Mouse (Mus musculus): ENCODE data around the gene Zfp260.
"Not testable (repeated sequence)": the region's sequence is repeated elsewhere in the genome, so short reads cannot be mapped to it uniquely, and the experiment has no call there.

Zfp260 gene

DNA sequence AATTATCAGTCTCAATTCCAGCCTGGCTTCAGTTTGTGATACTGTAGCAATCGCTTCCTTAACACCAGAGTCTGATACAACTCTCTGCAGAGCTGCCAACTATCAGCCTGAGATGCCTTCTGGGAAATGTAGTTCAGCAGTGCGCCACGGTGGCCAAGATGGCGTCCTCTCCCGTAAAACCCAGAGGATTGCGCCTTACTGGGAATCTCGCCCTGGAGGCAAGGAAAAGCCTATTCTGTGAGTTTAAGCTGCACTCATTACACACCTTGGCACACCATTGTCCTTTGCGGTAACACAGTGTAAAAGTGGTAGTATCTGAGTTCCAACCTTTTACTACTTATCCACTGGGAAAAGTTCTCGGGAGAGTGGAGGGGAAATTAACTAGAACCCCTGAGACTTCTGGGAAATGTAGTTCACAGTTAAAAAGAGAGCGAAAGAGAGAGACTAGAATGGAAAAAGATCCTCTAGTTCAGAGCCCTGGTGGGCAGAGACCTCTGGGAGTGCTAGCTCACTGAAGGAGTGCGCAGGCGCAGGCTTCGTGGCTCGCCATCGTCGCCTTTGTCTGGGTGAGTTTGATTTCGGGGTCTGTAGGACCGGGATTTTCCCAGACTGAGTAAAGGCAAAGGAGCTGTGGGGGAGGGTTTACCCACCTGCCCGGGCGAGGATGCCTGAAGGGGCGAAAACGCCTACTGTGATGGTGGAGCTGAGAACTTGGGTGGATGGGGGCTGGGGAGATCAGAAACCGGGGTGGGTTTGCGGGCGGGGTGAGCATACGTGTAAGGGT, at the start of gene Zfp260:
Zfp260 (plus strand) TSS at position 132 of the 784 bp plus-strand sequence.
- DNase-seq, result peak; percentile 90 to 92

DNA sequence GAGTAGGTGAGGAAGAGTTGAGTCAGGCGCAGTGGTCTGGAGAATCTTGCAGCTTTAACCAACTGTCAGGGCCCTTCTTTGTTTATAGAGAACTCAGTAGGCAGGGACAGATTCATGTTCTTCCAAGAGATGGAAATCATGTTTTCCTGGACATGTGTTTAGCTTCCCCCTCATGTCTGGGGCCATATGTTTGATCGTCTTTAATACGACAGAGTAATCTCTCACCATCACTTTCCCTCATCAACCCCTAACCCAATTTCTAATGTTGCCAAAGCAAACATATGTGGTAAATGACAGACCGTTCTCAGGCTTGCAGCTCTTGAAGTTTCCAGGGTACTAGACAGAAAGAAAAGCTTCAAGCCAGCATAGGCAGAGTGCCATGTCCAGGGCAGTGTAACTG, 46.5 kb upstream of the Zfp260 start:
- no peak for DNase-seq

DNA sequence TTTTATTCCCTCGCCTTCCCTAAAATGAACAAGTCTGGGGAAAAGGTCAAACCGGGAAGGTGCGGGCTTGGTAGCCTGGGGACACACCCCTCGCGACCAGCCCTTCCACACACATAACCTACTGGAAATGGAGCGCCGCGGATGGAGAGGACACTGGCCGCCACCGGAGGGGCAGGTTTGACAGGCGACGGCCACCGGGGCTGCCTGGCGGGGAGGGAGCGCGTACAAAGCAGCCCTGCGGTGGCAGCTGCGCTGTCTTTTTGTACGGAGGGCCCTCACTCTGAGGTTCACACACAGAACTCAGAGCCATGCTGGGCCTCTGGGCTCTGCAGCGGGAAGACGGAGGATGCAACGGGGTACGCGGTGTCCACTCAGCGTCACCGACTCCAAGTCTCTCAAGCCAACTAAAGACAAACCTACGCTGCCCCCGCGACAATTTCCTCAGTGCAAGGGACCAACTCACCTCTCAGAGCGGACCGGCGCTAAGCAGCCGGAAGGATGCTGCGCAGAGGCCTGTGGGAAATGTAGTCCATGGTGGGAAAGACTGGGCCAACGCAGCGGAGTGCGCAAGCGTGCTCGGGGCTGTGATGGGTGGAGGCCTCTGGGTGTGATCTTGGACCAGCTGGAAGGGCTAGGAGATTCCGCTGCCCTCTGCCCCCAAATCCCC, 43.6 kb upstream of the Zfp260 start, which contains the start of gene Zfp14:
Zfp14 (minus strand) TSS at position 499 of the 667 bp plus-strand sequence.
- peak; percentile 72 to 82 for DNase-seq

GRCm38 (mm10) chr7:30053591-30053990, 41.0 kb upstream of the Zfp260 start:
- no peak for DNase-seq

DNA sequence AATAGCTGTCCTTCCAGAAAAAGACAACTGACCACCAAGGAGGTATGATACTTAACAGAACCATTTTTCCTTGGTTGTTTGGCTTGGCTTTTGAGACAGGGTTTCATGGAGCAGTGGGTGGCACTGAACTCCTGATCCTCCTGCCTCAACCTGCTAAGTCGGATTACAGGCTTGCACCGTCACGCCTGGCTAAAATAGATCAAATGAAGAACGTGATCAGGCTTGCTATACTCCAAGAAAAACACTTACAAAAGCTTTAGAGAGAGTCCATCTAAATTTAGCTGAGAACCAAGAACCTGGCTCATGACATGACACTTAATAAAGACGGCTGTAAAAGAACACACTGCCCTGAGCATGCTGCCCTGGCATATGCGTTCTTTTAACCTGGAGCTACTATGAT, 34.2 kb upstream of the Zfp260 start:
- DNase-seq, result no peak

DNA sequence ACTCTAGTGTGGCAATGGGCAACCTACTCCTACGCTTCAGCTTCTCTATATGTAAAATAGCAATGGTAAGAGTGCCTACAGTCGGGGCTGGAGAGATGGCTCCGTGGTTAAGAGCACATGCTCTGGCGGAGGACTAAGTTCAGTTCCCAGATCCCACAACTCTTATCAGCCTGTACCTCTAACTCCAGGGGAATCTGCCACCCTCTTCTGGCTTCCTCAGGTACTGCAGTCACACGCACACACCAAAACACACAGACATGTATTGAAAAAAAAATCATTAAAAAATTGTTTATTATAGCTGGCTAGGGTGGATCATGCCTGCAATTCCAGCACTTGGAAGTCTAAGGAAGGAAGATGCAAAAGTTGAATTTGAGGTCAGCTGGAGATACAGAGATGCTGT, 32.1 kb upstream of the Zfp260 start:
- DNase-seq, result peak in 1 of 2 experiments; percentile 17

- no peak for DNase-seq
Observed at GRCm38 (mm10) chr7:30064622-30065021, 30.0 kb upstream of the Zfp260 start.

GRCm38 (mm10) chr7:30072146-30073028, 22.2 kb upstream of the Zfp260 start, which contains the start of gene Zfp82:
TSS of gene Zfp82 (minus strand) at chr7:30072900.
- DNase-seq, result peak; percentile 63 to 69

- DNase-seq, result no peak
Observed at GRCm38 (mm10) chr7:30086524-30086923, 8.1 kb upstream of the Zfp260 start.

DNA sequence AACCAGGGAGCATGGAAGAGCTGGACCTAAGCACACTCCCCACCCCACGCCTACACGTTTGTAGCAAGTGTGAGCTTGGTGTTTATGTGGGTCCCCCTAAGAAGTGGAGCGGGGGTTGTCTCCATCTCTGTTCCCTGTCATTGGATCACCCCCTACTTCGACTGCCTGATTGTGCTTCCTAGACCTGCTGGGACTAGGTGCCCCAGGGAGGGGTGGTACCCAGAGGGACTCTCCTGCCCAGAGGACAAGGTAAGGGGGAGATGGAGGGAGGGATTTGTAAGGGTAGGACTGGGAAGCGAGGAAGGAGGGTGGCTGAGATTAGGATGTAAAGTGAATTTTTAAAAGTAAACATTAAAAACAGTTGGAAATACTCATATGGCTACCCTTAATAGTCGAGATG, 5.2 kb upstream of the Zfp260 start:
- no peak for DNase-seq

DNA sequence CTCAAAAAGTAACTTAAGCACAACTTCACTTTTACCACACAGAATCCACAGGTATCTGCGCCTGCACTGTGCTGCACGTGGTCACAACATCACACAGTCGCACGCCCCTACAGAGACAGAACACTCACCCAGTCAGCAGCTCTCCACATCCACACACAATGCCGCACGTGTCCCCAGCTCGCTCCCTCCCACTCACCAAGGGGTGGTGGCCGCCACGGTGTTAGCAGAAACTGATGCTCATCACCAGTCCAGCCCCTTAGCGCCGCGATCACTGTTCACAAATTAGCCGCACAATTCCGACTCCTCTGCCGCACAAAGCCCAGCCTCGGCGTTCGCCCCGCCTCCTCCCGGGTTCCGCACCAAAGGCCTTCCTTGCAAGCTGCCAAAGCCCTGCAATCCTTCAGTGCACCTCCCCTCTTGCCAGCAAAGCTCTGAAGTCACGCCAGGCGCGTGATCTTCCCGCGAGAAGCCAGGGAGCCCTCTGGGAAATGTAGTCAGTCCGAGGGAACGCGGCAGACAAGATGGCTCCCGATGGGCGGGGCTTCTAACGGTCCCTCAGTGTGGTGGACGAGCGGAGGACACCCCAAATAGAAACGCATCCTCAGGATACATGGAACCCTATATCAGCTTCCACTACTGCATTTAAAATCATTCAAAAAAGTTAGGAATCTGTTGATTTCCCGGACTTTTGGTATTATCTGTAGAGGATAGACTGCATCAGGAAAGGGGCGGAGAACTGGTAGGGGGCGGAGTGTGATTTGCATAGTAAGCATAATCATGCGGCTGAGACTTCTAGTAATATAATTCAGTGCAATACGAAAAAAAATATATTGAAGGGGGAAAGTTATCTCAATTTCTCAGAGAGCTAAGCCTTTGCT, 4.2 kb upstream of the Zfp260 start, which contains the start of the genes Gm26920 and Zfp566:
Gm26920 (minus strand) TSS at position 319 of the 878 bp plus-strand sequence.
Zfp566 (minus strand) TSS at position 436 of the 878 bp plus-strand sequence.
- peak; percentile 97 to 98 for DNase-seq

DNA sequence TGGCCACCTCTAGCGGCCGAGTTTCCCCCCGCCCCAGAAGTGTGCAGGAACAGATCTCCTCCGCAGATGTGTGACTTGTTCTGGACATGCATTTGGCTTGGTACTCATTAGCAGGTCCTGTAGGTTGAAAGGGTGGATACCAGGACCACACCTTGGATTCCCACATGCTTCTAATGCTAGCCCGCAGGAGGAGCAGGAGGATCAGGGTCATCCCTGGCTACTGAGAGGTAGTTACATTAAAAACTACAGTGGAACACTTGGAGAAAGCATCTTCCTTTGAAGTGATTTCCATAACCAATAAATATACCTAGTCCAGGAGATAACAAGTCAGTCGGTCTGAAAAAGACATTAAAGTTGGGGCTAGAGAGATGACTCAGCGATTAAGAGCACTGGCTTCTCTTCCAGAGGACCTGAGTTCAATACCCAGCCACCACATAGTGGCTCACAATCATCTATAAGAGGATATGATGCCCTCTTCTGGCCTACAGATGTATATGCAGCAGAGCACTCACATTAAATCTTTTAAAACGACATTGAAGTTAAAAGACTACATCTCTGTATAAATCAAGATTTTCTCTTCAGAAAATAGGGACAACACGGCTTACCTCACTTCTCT, 3.5 kb upstream of the Zfp260 start:
- DNase-seq, result peak in 1 of 2 experiments; percentile 26

DNA sequence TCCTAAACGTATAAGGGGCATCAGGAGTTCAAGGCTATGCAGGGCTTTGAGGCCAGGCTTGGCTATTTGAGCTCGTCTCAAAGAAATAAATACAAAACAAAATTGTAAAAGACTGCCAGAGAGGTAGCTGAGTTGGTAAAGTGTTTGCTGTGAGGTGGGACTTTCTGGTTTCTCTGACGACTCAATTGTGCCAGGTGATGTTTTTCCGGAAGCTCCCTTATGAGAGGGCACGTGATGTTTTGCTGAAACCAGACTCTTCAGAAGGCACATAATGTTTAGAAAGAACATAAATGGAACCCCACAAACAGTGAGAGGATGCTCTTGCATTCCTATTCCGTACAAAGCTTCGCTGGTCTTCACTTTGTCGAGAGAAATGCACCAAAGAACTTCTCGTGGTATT, 1.9 kb upstream of the Zfp260 start:
- no peak for DNase-seq

DNA sequence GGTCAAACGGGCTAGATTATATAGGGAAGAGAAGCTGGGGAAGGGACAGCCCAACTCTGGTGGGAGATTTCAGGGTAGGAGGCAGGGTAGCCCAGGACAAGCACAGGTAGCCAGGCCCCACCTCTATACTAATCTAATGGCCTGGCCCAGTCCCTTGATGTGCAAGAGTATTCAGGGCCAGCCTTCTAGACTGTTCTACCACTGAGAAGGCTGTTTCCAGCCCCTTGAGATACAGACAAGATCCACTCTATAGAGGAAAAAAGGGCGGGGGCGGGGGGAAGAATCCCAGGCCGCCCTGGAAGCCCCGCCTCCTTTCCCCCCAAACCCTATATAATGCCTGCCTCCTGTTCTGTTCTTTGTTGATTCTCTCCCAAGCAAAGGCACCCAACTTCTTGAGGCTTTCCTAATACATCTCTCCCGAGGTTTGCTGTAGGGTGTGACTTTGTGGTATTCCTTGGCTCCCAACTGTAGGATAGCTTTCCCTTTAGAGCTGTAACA, 610 bp upstream of the Zfp260 start:
- no peak for DNase-seq

- no peak for DNase-seq
Observed at GRCm38 (mm10) chr7:30095551-30096125, 1.1 kb downstream of the Zfp260 start.

- no peak for DNase-seq
Observed at GRCm38 (mm10) chr7:30099297-30099696, 4.7 kb downstream of the Zfp260 start.

- DNase-seq, result no peak
Observed at GRCm38 (mm10) chr7:30116076-30116475, 21.5 kb downstream of the Zfp260 start.

DNA sequence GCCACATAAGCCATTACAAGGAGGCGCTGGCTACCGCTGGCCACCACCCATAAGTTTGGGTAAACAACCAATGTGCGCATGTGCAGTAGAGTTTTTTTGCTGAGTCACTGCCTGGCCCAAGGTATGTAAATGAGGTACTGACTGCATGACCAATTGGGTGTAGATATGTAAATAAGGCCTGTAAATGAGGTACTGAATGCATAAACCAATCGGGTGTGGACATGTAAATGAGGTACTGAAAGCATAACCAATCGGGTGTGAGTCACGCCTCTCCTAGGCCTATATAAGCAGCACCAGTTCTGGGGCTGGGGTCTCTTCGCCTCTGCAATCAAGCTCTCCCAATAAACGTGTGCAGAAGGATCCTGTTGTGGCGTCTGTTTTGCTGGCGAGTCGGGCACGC, 23.4 kb downstream of the Zfp260 start:
- not testable (repeated sequence) for DNase-seq

DNA sequence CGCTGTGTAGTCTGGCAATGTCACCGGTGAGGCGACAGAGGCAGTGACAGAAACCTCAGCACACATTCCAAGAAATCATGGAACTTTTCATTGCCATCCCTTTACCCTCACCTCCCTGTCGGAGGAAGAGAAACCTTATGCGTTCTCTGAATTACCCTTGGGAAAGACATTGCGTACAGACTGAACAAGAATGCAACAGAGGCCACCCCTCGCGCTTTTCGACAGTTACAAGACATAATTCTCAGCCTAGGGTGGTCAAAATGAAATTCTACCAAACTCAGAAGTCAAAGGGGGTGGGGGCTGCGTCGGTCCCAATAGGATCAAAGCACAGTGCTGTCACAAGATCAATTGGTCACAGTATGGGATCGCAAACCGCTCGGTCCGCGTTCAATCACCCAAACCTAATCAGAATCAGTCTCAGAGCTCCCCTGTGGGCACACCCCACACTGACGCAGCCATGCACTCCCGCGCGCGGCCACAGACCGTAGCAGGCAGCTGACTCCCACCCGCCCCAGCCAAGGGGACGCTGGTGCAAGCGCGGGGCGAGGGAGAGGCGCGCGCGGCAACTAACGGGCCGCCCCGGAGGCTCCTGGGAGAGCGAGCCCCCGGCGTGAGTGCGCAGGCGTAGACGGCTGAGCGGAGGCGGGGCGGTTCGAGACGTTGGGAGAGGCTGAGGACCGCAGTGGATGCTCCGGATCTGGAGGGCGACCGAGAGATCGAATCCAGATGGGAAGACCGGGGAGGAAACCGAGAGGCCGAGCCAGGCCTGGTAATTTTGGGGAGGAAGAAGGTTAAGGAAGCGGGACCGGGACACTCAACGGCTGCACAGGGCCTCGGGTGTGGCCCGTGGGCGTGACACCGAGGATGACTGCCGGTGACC, 27.0 kb downstream of the Zfp260 start, which contains the start of gene Zfp382:
Zfp382 (plus strand) TSS at position 635 of the 880 bp plus-strand sequence.
- peak; percentile 80 for DNase-seq

- no peak for DNase-seq
Observed at GRCm38 (mm10) chr7:30122188-30122530, 27.6 kb downstream of the Zfp260 start.
